Mouse (Mus musculus) embryonic facial prominence, embryonic 11.5 days (tissue): ENCODE measurements around the gene Minos1. TPM values are rescaled to one million over a fixed set of nuclear protein-coding genes. Genes with fewer than 3 reads are reported as not detected.

Experiments
- ATAC-seq: fragments of 200-750 bp; cut with Nextera tagmentation; replicated peaks from 2 replicates; pipeline ENCODE4 v1.8.0; 2017; ENCODE audit warnings: low read depth; ENCODE audit not compliant: insufficient number of reproducible peaks, low FRiP score, low TSS enrichment
- DNase-seq: peaks from one replicate; pipeline ENCODE4 v3.0.0-alpha.2; 2015; ENCODE audit warnings: low spot score
- H3K27ac ChIP-seq: fragments of 300-500 bp; sonication (generic); replicated peaks from 2 replicates; pipeline ENCODE4 v1.5.1; 2014; ENCODE audit warnings: mild to moderate bottlenecking, low read depth, low read length, control low read depth
- H3K27me3 ChIP-seq: fragments of 300-500 bp; sonication (generic); 2 replicates; pipeline ENCODE4 v1.6.1; 2014; ENCODE audit warnings: mild to moderate bottlenecking, low read length, moderate library complexity, mixed read lengths; ENCODE audit not compliant: control insufficient read depth, insufficient read depth
- H3K36me3 ChIP-seq: fragments of 300-500 bp; sonication (generic); replicated peaks from 2 replicates; pipeline ENCODE4 v1.6.1; 2014; ENCODE audit warnings: low read depth, mild to moderate bottlenecking, low read length, moderate library complexity, mixed read lengths; ENCODE audit not compliant: control insufficient read depth, insufficient read depth
- H3K4me1 ChIP-seq: fragments of 300-500 bp; sonication (generic); 2 replicates; pipeline ENCODE4 v1.6.1; 2014; ENCODE audit warnings: low read length, mixed read lengths; ENCODE audit not compliant: control insufficient read depth, insufficient read depth
- H3K4me2 ChIP-seq: fragments of 300-500 bp; sonication (generic); 2 replicates; pipeline ENCODE4 v1.6.1; 2014; ENCODE audit warnings: low read depth, mild to moderate bottlenecking, control low read depth, low read length, moderate library complexity
- H3K4me3 ChIP-seq: fragments of 300-500 bp; sonication (generic); 2 replicates; pipeline ENCODE4 v1.5.1; 2014; ENCODE audit warnings: low read depth, low read length, control low read depth
- H3K9ac ChIP-seq: fragments of 300-500 bp; sonication (generic); replicated peaks from 2 replicates; pipeline ENCODE4 v1.6.1; 2014; ENCODE audit warnings: mild to moderate bottlenecking, control low read depth, low read length
- H3K9me3 ChIP-seq: fragments of 300-500 bp; sonication (generic); replicated peaks from 2 replicates; pipeline ENCODE4 v1.6.1; 2016; ENCODE audit warnings: mild to moderate bottlenecking, low read length, inconsistent platforms, mixed read lengths; ENCODE audit not compliant: control insufficient read depth
- WGBS: fragments of 180-500 bp; shearing (Covaris S2); extraction: QIAGEN DNeasy Blood & Tissue Kit; methylation state at CpG from one replicate; pipeline ENCODE4 v1.1.7; 2014; 5-methylcytosine and 5-hydroxymethylcytosine counted together
- polyA plus RNA-seq: library from polyadenylated mRNA; unstranded; fragments of >200 nt; fragmentation: Nextera tagmentation; extraction: Ambion mirVana; gene quantifications from 2 replicates; pipeline ENCODE4 v1.2.1, GENCODE M21; 2014

Minos1 gene
- polyA plus RNA-seq, 1 experiment from 2014 or later: 522 TPM

- ATAC-seq (no peak), DNase-seq (no peak)
- H3K27me3 ChIP-seq: no peaks in the 10 kb centered on the region
- H3K4me1 ChIP-seq: no peaks in the 10 kb centered on the region
- WGBS: 93% methylated on average over 4 of the region's 4 CpGs
- H3K9ac ChIP-seq: no peak overlapping the region
- no peaks in the 10 kb centered on the region for H3K36me3 ChIP-seq
- H3K9me3 ChIP-seq: no peaks in the 10 kb centered on the region
- H3K4me3 ChIP-seq: no peak overlapping the region
- H3K27ac ChIP-seq: no peak overlapping the region
- H3K4me2 ChIP-seq: no peak overlapping the region
These were observed 8.4 kb downstream of the Minos1 start for GRCm38 (mm10) chr4:139122557-139122956.

- DNase-seq (no peak), ATAC-seq (no peak)
- Histone ChIP-seq H3K4me1 (no peaks in the 10 kb centered on the region), H3K4me3 (no peak overlapping the region), H3K27ac (no peak overlapping the region), H3K27me3 (no peaks in the 10 kb centered on the region), H3K4me2 (no peak overlapping the region), H3K9ac (no peak overlapping the region), H3K36me3 (no peaks in the 10 kb centered on the region), H3K9me3 (no peaks in the 10 kb centered on the region)
- WGBS: 63% methylated on average over 7 of the region's 7 CpGs
These were observed 9.9 kb downstream of the Minos1 start for GRCm38 (mm10) chr4:139120998-139121397.

DNA sequence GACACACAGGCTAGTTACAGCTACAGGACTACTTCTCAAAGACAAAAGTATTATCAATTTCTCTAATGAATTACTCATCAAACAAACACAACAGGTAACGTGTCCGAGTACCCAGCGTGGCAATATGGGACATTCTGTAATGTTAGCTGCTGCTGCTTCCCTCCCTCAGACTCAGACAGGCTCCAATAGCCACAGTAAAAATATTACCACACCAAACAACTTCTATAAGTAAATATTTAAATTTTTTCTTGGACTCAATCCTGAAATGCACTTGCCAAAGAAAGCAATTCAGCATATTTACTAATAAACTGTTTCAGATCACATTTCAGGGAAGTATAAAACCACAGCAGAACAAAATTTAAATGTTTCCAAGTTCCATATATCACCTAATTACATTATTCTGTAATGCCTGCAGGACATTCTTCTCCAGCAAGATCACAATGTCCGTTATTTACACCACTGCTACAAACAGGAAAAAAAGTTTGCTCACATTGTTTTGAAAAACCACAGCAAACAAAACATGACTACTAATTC is 10.6 kb downstream of the Minos1 start:
- Histone ChIP-seq H3K4me3 (no peak overlapping the region), H3K27ac (no peak overlapping the region), H3K36me3 (no peaks in the 10 kb centered on the region), H3K4me2 (no peak overlapping the region), H3K27me3 (no peaks in the 10 kb centered on the region), H3K9ac (no peak overlapping the region), H3K4me1 (no peaks in the 10 kb centered on the region), H3K9me3 (no peaks in the 10 kb centered on the region)
- ATAC-seq: no peak
- 71% methylated on average over 4 of the region's 4 CpGs for WGBS
- no peak for DNase-seq

DNA sequence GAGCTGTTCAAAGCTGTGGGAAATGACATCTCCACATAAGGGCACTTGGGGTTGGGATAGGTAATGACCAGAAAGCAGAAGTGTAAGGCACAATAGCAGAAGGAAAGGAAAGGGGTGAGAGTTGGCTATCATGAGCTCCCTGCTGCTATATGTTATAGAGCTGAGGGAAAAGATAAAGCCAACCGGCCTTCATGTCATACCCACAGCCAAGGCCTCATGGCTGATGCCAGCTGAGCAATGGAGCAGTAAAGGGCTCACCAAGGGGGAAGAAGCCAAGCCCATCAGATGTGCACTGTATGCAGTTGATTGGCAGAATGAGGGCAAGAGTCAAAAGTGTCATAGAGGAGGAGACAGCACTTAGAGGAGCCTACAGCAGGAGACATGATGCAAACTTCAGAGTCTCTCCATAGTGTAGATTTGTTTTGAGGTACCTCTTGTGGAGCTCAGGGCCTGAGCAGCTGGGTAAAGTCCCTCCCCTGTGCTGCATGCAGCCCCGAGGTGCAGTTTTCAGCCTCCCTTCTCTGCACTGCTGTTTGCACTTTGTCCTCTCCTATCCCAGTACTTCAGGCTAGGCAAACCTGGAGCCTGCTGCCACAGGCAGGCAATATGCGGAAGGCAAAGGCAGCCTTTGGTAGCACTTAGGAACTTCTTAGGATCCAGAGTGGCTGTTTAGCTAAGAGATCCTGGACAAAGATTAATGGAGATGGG is 14.4 kb downstream of the Minos1 start:
- Histone ChIP-seq H3K36me3 (no peaks in the 10 kb centered on the region), H3K27ac (no peak overlapping the region), H3K9ac (no peak overlapping the region), H3K4me2 (no peak overlapping the region), H3K9me3 (no peaks in the 10 kb centered on the region), H3K27me3 (no peaks in the 10 kb centered on the region), H3K4me3 (no peak overlapping the region), H3K4me1 (peaks cover 2% of the 10 kb centered on the region; the same call in 1 of the 2 replicates)
- ATAC-seq: no peak
- WGBS: 90% methylated on average over 3 of the region's 3 CpGs
- DNase-seq: no peak

GRCm38 (mm10) chr4:139115721-139116120 is 15.2 kb downstream of the Minos1 start:
- H3K4me3 ChIP-seq: no peak overlapping the region
- H3K4me1 ChIP-seq: peaks cover 2% of the 10 kb centered on the region; the same call in 1 of the 2 replicates
- 90% methylated on average over 5 of the region's 5 CpGs for WGBS
- no peak overlapping the region for H3K4me2 ChIP-seq
- H3K27me3 ChIP-seq: no peaks in the 10 kb centered on the region
- ATAC-seq (no peak), DNase-seq (peak; percentile 34)
- no peaks in the 10 kb centered on the region for H3K9me3 ChIP-seq
- H3K9ac ChIP-seq: no peak overlapping the region
- no peak overlapping the region for H3K27ac ChIP-seq
- H3K36me3 ChIP-seq: no peaks in the 10 kb centered on the region

DNA sequence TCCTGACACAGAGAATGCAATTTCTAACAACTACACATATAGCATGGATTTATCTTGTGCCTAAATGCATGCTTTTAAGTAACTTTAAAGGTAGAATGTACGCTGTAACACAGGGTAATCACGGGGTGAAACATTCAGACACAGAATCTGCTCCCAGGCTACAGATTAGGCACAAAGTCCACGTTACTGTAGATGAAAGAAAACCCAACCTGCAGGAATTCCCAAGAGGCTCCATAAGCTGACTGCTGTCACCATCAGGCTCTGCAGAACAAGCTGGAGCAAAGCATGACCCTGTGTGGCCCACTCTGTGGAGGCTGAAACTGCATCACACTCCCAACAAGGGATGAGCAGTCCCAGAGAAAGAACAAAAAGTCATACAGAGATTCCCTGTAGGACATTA is 18.4 kb downstream of the Minos1 start:
- Histone ChIP-seq H3K27me3 (no peaks in the 10 kb centered on the region), H3K9me3 (no peaks in the 10 kb centered on the region), H3K4me1 (peaks cover 2% of the 10 kb centered on the region; the same call in 1 of the 2 replicates), H3K9ac (no peak overlapping the region; the same call in 1 of the 2 replicates), H3K4me3 (no peak overlapping the region), H3K4me2 (no peak overlapping the region), H3K27ac (no peak overlapping the region), H3K36me3 (no peaks in the 10 kb centered on the region)
- DNase-seq (no peak), ATAC-seq (no peak)
- WGBS: 66% methylated on average over 3 of the region's 3 CpGs

GRCm38 (mm10) chr4:139111421-139111820 is 19.5 kb downstream of the Minos1 start:
- H3K9ac ChIP-seq: no peak overlapping the region; the same call in 1 of the 2 replicates
- 0 out of 2 replicates have a peak overlapping the region, but pooled peaks have one; percentile 3 for H3K27ac ChIP-seq
- WGBS: 41% methylated on average over 3 of the region's 3 CpGs

DNA sequence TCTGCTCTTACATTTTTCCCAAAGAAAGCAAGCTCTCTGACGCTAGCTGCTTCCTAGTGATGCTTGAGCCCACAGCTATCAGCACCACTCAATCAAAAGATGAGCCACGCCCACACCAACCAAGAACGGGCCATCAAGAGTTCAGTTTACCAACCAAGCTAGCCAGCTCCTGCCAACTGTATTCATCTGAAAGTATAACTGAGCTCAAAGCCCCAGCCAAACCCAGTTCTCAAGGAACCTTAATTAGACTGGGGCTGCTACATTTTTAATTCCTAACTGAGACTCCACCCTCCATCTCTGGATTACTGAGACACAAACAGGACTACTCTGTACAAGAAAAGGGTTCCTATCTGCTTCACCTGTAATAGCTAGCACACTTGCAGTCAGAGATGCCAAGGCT is 20.1 kb downstream of the Minos1 start:
- Histone ChIP-seq H3K27ac (0 out of 2 replicates have a peak overlapping the region, but pooled peaks have one; percentile 3), H3K36me3 (no peaks in the 10 kb centered on the region), H3K9me3 (no peaks in the 10 kb centered on the region), H3K9ac (no peak overlapping the region), H3K4me2 (no peak overlapping the region), H3K27me3 (no peaks in the 10 kb centered on the region), H3K4me3 (no peak overlapping the region), H3K4me1 (peaks cover 2% of the 10 kb centered on the region; the same call in 1 of the 2 replicates)
- ATAC-seq: no peak
- 71% methylated on average over 3 of the region's 3 CpGs for WGBS
- no peak for DNase-seq

More at GRCm38 (mm10) chr4:139111421-139111820, 19.5 kb downstream of the Minos1 start:
- Histone ChIP-seq H3K4me2 (no peak overlapping the region), H3K4me1 (peaks cover 2% of the 10 kb centered on the region; the same call in 1 of the 2 replicates), H3K27me3 (no peaks in the 10 kb centered on the region), H3K36me3 (no peaks in the 10 kb centered on the region), H3K4me3 (no peak overlapping the region), H3K9me3 (no peaks in the 10 kb centered on the region)
- no peak for DNase-seq
- no peak for ATAC-seq
